Mouse (Mus musculus) lung, embryonic 14.5 days (tissue): ENCODE measurements around the gene Mcur1. TPM values are rescaled to one million over a fixed set of nuclear protein-coding genes. Genes with fewer than 3 reads are reported as not detected.

Experiments used
- ATAC-seq: fragments of 200-750 bp; cut with Nextera tagmentation; 2 replicates; pipeline ENCODE4 v1.8.0; 2017; ENCODE audit warnings: mild to moderate bottlenecking, moderate TSS enrichment, moderate library complexity; ENCODE audit not compliant: insufficient read depth
- DNase-seq: peaks from one replicate; pipeline ENCODE4 v3.0.0-alpha.2; 2015
- H3K27ac ChIP-seq: fragments of 300-500 bp; sonication (generic); 2 replicates; pipeline ENCODE4 v1.5.1; 2014; ENCODE audit warnings: low read depth, mild to moderate bottlenecking, moderate library complexity
- H3K27me3 ChIP-seq: fragments of 300-500 bp; sonication (generic); 2 replicates; pipeline ENCODE4 v1.6.1; 2014; ENCODE audit warnings: low read length, control low read depth; ENCODE audit not compliant: insufficient read depth
- H3K36me3 ChIP-seq: fragments of 300-500 bp; sonication (generic); 2 replicates; pipeline ENCODE4 v1.6.1; 2014; ENCODE audit warnings: control low read depth; ENCODE audit not compliant: insufficient read depth
- H3K4me1 ChIP-seq: fragments of 300-500 bp; sonication (generic); 2 replicates; pipeline ENCODE4 v1.6.1; 2014; ENCODE audit warnings: antibody characterized with exemption, control low read depth; ENCODE audit not compliant: insufficient read depth
- H3K4me2 ChIP-seq: fragments of 300-500 bp; sonication (generic); 2 replicates; pipeline ENCODE4 v1.6.1; 2014; ENCODE audit warnings: mild to moderate bottlenecking
- H3K4me3 ChIP-seq: fragments of 300-500 bp; sonication (generic); 2 replicates; pipeline ENCODE4 v1.5.1; 2014; ENCODE audit warnings: low read depth, low read length
- H3K9ac ChIP-seq: fragments of 300-500 bp; sonication (generic); 2 replicates; pipeline ENCODE4 v1.6.1; 2014
- H3K9me3 ChIP-seq: fragments of 300-500 bp; sonication (generic); 2 replicates; pipeline ENCODE4 v1.6.1; 2016; ENCODE audit warnings: low read depth, low read length, control low read depth
- CTCF ChIP-seq: IDR thresholded peaks from 2 replicates; pipeline ENCODE4 v1.5.1; 2016; ENCODE audit warnings: antibody characterized with exemption, low read depth
- WGBS: fragments of 180-500 bp; shearing (Covaris S2); extraction: QIAGEN DNeasy Blood & Tissue Kit; methylation state at CpG from one replicate; pipeline ENCODE4 v1.1.7; 2014; 5-methylcytosine and 5-hydroxymethylcytosine counted together
- polyA plus RNA-seq: library from polyadenylated mRNA; unstranded; fragments of >200 nt; fragmentation: Nextera tagmentation; extraction: Ambion mirVana; gene quantifications from 2 replicates; pipeline ENCODE4 v1.2.1, GENCODE M21; 2014

The Mcur1 gene
- 17.3 and 18.9 TPM in 2 replicates for polyA plus RNA-seq

DNA sequence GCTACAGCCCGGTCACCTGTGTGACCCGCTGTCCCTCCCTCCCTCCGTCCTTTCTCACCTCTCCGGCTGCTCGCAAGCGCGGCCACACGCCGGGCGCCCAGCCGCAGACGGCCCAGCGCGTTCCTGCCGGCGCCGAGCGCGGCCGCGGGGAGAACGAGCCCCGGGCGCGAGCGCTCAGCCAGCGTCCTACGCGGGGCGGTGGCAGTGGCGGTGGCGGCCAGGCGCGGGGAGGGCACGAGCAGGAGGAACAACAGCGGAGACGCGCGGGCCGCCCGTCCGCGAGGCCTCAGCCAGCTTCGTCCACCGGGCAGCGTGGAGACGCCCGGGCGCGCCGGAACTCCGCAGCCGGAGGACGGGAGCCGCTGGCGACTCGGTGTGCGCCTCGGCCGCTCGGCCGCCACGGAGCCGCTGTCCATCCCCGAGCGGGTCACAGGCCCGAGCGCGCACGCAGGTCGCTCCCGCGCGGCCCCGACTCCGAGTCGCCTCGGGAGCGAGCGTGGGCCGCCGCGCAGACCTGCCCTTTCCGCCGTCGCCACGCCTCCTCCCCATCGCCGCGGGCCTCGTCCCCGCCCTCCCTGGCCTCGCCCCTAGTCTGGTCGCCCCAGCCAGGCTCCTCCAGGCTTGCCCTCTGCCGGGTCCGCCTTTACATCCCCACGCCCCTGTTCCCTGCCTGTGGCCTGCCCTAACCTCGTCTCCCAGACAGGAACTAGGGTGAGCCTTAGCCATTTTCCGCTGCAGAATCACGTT, at the start of gene Mcur1:
Gene Mcur1, minus strand, starts transcription at position 481 of the 747 bp plus-strand sequence.
- Histone ChIP-seq H3K9me3 (no peaks in the 10 kb centered on the region), H3K36me3 (no peaks in the 10 kb centered on the region), H3K4me3 (peak within 1 kb of the TSS; percentile 71), H3K9ac (peak within 1 kb of the TSS; percentile 74), H3K27ac (peak within 1 kb of the TSS; percentile 89), H3K27me3 (no peaks in the 10 kb centered on the region), H3K4me2 (peak within 1 kb of the TSS; percentile 94), H3K4me1 (no peaks in the 10 kb centered on the region; the same call in 1 of the 2 replicates)
- DNase-seq (peak; percentile 96), ATAC-seq (peak; percentile 98)
- under 1% methylated on average over 96 of the region's 100 CpGs for WGBS
- TF ChIP-seq CTCF, result no peak

DNA sequence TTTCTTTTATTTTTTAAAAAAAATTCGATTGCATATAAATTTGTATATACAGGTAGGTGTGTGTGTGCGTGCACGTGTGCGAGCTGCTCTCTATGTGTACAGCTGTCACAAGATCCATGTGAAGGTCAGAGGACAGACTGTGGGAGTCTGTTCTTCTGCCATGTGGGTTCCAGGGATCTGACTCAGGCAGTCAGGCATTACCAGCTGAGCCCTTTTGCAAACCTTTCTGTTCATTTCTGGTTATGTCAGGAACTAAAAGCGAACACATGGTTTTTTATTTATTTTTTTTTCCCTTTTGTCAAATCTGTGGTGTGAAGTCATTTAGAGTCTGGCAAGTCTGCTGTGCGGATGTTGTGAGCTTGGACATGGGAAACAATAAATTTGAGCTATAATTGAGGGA, 48.9 kb upstream of the Mcur1 start:
- Histone ChIP-seq H3K4me3 (no peak overlapping the region), H3K36me3 (no peaks in the 10 kb centered on the region), H3K9me3 (no peaks in the 10 kb centered on the region), H3K27me3 (no peaks in the 10 kb centered on the region), H3K27ac (no peak overlapping the region), H3K9ac (no peak overlapping the region), H3K4me2 (no peak overlapping the region), H3K4me1 (no peaks in the 10 kb centered on the region)
- no peak for DNase-seq
- WGBS, result 62% methylated on average over 6 of the region's 6 CpGs
- no peak for ATAC-seq
- no peak for TF ChIP-seq CTCF

DNA sequence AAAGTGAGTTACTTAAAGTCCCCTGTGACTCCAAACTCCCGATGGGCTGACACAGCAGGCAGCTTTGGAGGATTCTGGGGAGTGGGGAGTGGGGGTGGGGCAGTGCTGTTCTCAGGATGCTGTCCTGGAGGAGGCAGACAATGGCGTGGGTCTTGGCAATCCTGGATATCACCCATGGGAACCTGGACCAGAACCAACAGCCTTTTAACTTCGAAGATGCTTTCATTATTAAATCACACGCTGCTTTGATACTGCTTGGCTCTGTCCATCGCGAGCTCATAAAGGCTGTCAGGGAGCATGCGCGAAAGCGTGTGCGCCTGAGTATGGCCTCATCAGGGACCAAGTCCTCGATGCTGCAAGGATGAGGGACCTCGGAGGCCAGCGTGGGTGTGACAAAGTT, 43.1 kb upstream of the Mcur1 start:
- ATAC-seq, result no peak
- Histone ChIP-seq H3K27me3 (no peaks in the 10 kb centered on the region), H3K9ac (no peak overlapping the region), H3K9me3 (no peaks in the 10 kb centered on the region), H3K27ac (no peak overlapping the region), H3K36me3 (no peaks in the 10 kb centered on the region), H3K4me3 (no peak overlapping the region), H3K4me2 (no peak overlapping the region), H3K4me1 (no peaks in the 10 kb centered on the region)
- DNase-seq, result peak; percentile 38
- 60% methylated on average over 13 of the region's 13 CpGs for WGBS
- no peak for TF ChIP-seq CTCF

DNA sequence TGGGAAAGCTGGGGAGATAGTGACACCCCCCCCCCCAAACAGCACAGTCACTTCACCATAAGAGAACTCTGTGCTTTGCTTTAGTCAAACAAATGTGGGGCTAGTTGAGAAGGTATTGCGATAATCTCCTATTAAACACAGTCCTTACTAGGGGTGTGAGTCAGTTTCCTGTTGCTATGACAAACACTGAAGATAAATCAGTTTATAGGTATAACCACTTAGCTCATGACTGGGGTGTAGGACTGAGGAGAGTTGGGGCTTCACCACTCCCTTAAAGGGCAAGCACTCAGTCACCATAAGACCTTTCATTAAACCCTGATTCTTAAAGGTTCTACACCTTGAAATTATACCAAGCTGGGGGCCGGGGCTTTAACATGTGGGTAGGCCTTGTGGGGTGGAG, 42.4 kb upstream of the Mcur1 start:
- no peak for ATAC-seq
- no peak for DNase-seq
- TF ChIP-seq CTCF, result no peak
- H3K36me3 ChIP-seq, result no peaks in the 10 kb centered on the region
- WGBS, result 90% methylated on average over 2 of the region's 2 CpGs
- H3K4me1 ChIP-seq, result no peaks in the 10 kb centered on the region
- H3K4me3 ChIP-seq, result no peak overlapping the region
- no peaks in the 10 kb centered on the region for H3K9me3 ChIP-seq
- no peak overlapping the region for H3K9ac ChIP-seq
- no peaks in the 10 kb centered on the region for H3K27me3 ChIP-seq
- no peak overlapping the region for H3K27ac ChIP-seq
- no peak overlapping the region for H3K4me2 ChIP-seq

DNA sequence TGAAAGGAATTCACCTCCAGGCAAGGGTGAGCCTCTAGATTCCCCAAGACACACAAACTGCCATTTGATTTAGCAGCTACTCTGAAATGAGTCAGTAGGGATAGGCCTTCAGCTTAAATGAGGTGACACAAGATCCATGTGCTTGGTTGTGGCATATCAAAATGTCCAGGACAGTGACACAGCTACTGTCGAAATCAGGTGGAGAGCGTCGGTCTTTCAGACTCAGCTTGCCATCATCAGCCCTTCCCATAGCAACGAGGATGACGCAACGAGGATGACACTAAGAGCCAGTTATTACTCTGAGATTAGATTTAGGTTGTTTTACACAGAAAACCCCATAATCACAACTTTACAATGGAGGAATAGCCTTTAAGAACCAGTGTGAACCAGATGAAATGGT, 41.0 kb upstream of the Mcur1 start:
- no peak for DNase-seq
- Histone ChIP-seq H3K36me3 (no peaks in the 10 kb centered on the region), H3K27me3 (no peaks in the 10 kb centered on the region), H3K27ac (no peak overlapping the region), H3K4me3 (no peak overlapping the region), H3K4me1 (no peaks in the 10 kb centered on the region), H3K4me2 (no peak overlapping the region), H3K9ac (no peak overlapping the region), H3K9me3 (no peaks in the 10 kb centered on the region)
- TF ChIP-seq CTCF, result no peak
- no peak for ATAC-seq
- WGBS, result 71% methylated on average over 6 of the region's 6 CpGs

DNA sequence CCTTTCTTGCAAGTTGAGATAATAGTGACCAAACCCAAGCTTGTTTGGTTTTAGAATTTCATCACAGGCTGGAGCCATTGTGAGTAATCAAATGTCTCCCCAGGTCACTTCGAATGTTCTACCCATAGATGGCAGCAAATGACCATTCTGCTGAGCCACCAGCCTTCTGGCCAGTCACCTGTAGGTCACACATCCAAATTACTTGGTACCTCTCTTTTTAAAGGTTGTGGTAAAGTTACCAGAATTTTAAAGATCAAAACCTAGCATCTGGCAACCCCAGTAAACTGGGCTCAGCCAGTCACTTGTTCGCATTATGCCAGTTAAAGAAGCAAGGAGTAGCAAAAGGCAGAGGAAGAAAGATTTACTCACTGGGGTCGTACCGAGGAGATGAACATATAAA, 35.9 kb upstream of the Mcur1 start:
- H3K4me3 ChIP-seq, result no peak overlapping the region
- H3K27ac ChIP-seq, result no peak overlapping the region
- DNase-seq (peak; percentile 84), ATAC-seq (no peak)
- H3K36me3 ChIP-seq, result no peaks in the 10 kb centered on the region
- no peak overlapping the region for H3K4me2 ChIP-seq
- TF ChIP-seq CTCF, result peak; percentile 84
- 59% methylated on average over 4 of the region's 4 CpGs for WGBS
- no peaks in the 10 kb centered on the region for H3K4me1 ChIP-seq
- no peaks in the 10 kb centered on the region for H3K27me3 ChIP-seq
- no peak overlapping the region for H3K9ac ChIP-seq
- no peaks in the 10 kb centered on the region for H3K9me3 ChIP-seq

DNA sequence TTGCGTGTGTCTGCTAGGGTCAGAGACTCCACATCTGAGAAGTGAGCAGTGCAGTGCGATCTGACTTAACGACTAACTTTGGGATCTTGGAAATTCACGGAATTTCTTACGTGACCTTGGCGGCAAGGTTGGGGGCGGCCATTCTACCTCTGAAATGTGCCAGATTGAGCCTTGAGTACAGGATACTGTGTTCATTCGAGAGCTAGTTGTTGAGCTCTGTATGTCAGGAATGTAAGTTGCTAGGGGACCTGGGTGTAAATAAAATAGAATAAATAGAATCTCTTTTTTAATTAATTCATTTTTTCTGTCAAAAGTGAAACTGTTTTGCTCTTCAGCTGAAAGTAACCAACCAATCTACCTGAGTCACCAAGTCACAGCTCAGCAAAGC, 32.7 kb upstream of the Mcur1 start:
- Histone ChIP-seq H3K9ac (no peak overlapping the region), H3K27ac (no peak overlapping the region), H3K9me3 (no peaks in the 10 kb centered on the region), H3K4me1 (no peaks in the 10 kb centered on the region), H3K27me3 (no peaks in the 10 kb centered on the region), H3K36me3 (no peaks in the 10 kb centered on the region), H3K4me2 (no peak overlapping the region), H3K4me3 (no peak overlapping the region)
- WGBS, result 41% methylated on average over 8 of the region's 8 CpGs
- ATAC-seq, result no peak
- DNase-seq, result no peak
- TF ChIP-seq CTCF, result no peak
